Mouse (Mus musculus): Measurements from ENCODE around the gene Pdzd11.

DNA sequence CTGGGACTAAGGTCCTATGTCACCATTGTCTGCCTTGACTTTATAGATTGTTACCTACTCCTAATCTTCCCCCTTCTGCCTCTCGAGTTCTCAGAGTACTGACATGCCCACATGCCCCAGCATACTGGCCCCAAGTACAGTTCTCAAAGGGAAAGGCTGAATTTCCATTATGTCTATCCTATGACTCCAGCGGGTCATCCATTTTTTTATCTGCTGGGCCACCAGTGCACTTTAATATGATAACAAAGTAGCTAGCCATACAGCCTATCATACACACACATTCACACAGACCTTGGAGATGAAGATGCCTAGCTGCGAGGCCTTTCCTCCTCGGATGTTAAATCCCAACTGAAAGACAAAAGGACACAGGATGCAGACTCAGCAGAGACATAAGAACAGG, 2.1 kb downstream of the Pdzd11 start:
- no peak for TF ChIP-seq CTCF (conservative IDR thresholded peaks at IDR 0.05; ENCODE audit: insufficient read depth, insufficient read length, low read depth, low read length)
- TF ChIP-seq POLR2A (IDR thresholded peaks at IDR 0.05; ENCODE audit: low read depth, low read length), result no peak
